Mouse (Mus musculus): ENCODE results near the gene Ifi203.
"Not testable (repeated sequence)": the region's sequence is repeated elsewhere in the genome, so short reads cannot be mapped to it uniquely, and the experiment has no call there.

Gene Ifi203

GRCm38 (mm10) chr1:173941924-173942779, at the start of gene Ifi203, which contains the start of gene Mndal:
Gene Ifi203 (minus strand): TSS chr1:173942672.
Gene Mndal (minus strand): TSS chr1:173942491.
- DNase-seq (ENCODE audit: low spot score), result not testable (repeated sequence)

GRCm38 (mm10) chr1:173982694-173983305, 40.3 kb upstream of the Ifi203 start, which contains the start of gene Ifi202b:
Gene Ifi202b (minus strand): TSS chr1:173982744.
- DNase-seq (ENCODE audit: low spot score), result not testable (repeated sequence)

GRCm38 (mm10) chr1:173981038-173981437, 38.6 kb upstream of the Ifi203 start:
- not testable (repeated sequence) for DNase-seq (ENCODE audit: low spot score)

- no peak for DNase-seq (ENCODE audit: low spot score)
Measured at GRCm38 (mm10) chr1:173977622-173978021, 35.1 kb upstream of the Ifi203 start.

- DNase-seq (ENCODE audit: low spot score), result no peak
Measured at GRCm38 (mm10) chr1:173973111-173973510, 30.6 kb upstream of the Ifi203 start.

GRCm38 (mm10) chr1:173961491-173961890, 19.0 kb upstream of the Ifi203 start:
- not testable (repeated sequence) for DNase-seq (ENCODE audit: low spot score)

- DNase-seq (ENCODE audit: low spot score), result not testable (repeated sequence)
Measured at GRCm38 (mm10) chr1:173959998-173960397, 17.5 kb upstream of the Ifi203 start.

GRCm38 (mm10) chr1:173955839-173956527, 13.5 kb upstream of the Ifi203 start:
- not testable (repeated sequence) for DNase-seq (ENCODE audit: low spot score)

- no peak for DNase-seq (ENCODE audit: low spot score)
Measured at GRCm38 (mm10) chr1:173955071-173955796, 12.8 kb upstream of the Ifi203 start.

GRCm38 (mm10) chr1:173953563-173953962, 11.1 kb upstream of the Ifi203 start:
- no peak for DNase-seq (ENCODE audit: low spot score)

GRCm38 (mm10) chr1:173949044-173949443, 6.6 kb upstream of the Ifi203 start:
- not testable (repeated sequence) for DNase-seq (ENCODE audit: low spot score)

- DNase-seq (ENCODE audit: low spot score), result not testable (repeated sequence)
Measured at GRCm38 (mm10) chr1:173942780-173943066, 251 bp upstream of the Ifi203 start.

GRCm38 (mm10) chr1:173941522-173941921, 950 bp downstream of the Ifi203 start:
- DNase-seq (ENCODE audit: low spot score), result not testable (repeated sequence)

- DNase-seq (ENCODE audit: low spot score), result not testable (repeated sequence)
Measured at GRCm38 (mm10) chr1:173919279-173919678, 23.2 kb downstream of the Ifi203 start.

- DNase-seq (ENCODE audit: low spot score), result no peak
Measured at GRCm38 (mm10) chr1:173914559-173914958, 27.9 kb downstream of the Ifi203 start.

GRCm38 (mm10) chr1:173913256-173913791, 29.1 kb downstream of the Ifi203 start:
- not testable (repeated sequence) for DNase-seq (ENCODE audit: low spot score)

GRCm38 (mm10) chr1:173912548-173913255, 29.8 kb downstream of the Ifi203 start, which contains the start of gene Ifi211:
Gene Ifi211 (minus strand): TSS chr1:173913046.
- not testable (repeated sequence) for DNase-seq (ENCODE audit: low spot score)

GRCm38 (mm10) chr1:173911808-173912464, 30.5 kb downstream of the Ifi203 start:
- no peak for DNase-seq (ENCODE audit: low spot score)

- DNase-seq (ENCODE audit: low spot score), result not testable (repeated sequence)
Measured at GRCm38 (mm10) chr1:173908390-173908789, 34.1 kb downstream of the Ifi203 start.

GRCm38 (mm10) chr1:173905885-173906284, 36.6 kb downstream of the Ifi203 start:
- not testable (repeated sequence) for DNase-seq (ENCODE audit: low spot score)
